Mouse (Mus musculus) liver, embryonic 14.5 days (tissue): Measurements from ENCODE around the gene Filip1l.

Experiments
- CTCF ChIP-seq: IDR thresholded peaks from 2 replicates; pipeline ENCODE4 v1.5.1; 2016; ENCODE audit warnings: antibody characterized with exemption, low read depth, control low read depth
- EP300 ChIP-seq: IDR thresholded peaks from 2 replicates; pipeline ENCODE4 v1.6.1; 2016; ENCODE audit warnings: antibody characterized with exemption, low read depth

DNA sequence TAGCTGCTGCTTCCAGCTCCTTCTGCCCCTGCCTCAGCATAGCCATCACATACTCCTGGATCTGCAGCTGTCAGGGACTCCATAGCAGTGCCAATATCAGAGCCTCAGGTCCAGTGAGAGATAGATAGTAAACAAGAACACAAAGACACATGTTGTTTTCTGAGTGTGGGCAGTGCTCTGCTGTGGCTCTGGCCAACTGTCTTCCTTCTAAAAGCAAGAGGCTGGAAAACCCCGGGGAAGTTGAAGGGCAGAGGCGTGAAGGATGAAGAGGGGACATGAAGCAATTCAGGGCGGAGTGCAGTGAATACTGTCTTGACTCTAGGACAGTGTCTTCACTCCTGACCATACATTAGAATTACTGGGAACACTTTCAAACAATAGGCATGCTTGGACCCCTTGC is 102.7 kb downstream of the Filip1l start:
- TF ChIP-seq CTCF: no peak
- TF ChIP-seq EP300: no peak
